Mouse (Mus musculus): ENCODE measurements around the gene Ak2. TPM values are rescaled to one million over a fixed set of nuclear protein-coding genes. Genes with fewer than 3 reads are reported as not detected.

Gene Ak2
- polyA plus RNA-seq, 2 experiments = 127 to 165 TPM

DNA sequence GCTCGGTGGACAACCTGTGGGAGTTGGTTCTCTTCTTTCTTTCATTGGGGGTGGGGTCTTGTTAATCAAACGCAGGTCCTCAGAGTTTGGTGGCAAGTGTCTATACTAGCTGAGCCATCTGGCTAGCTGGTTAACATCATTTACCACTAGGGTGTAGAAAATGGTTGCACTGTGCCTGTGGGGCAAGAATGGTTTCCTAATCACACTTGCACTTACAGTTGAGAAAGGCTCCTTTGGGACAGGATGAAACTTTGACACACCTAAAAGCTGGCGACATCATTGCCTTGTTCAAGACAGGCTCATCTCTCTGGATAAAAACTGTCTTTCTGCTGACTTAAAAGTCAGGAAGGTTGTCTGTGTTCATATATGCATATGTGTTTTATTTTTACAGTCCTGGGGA, 418 bp downstream of the Ak2 start:
- no peak overlapping the region for H3K4me3 ChIP-seq (replicated peaks; ENCODE audit: low read length)
- WGBS = 82% methylated on average over 3 of the region's 3 CpGs
- DNase-seq (ENCODE audit: low spot score) = no peak
- peaks cover 12% of the 10 kb centered on the region for H3K4me1 ChIP-seq (ENCODE audit: control insufficient read depth, insufficient read depth, low read length)
- no peak overlapping the region for H3K27ac ChIP-seq (replicated peaks; ENCODE audit: low read depth, low read length)
- peaks cover 12% of the 10 kb centered on the region; the same call in 1 of the 2 replicates for H3K36me3 ChIP-seq (ENCODE audit: control insufficient read depth, insufficient read depth, low read length)
- H3K27me3 ChIP-seq (ENCODE audit: control insufficient read depth, insufficient read depth, low read length) = no peaks in the 10 kb centered on the region
- no peak overlapping the region for H3K9ac ChIP-seq (ENCODE audit: low read depth, low read length, severe bottlenecking)
- H3K4me2 ChIP-seq (replicated peaks; ENCODE audit: low read depth, low read length, severe bottlenecking) = no peak overlapping the region
- TF ChIP-seq POLR2A (IDR thresholded peaks at IDR 0.05; ENCODE audit: borderline replicate concordance, extremely low read depth, insufficient read depth, insufficient read length) = no peak
- no peaks in the 10 kb centered on the region for H3K9me3 ChIP-seq (ENCODE audit: control insufficient read depth, low read length)
- ATAC-seq (ENCODE audit: low FRiP score, low read depth) = no peak

DNA sequence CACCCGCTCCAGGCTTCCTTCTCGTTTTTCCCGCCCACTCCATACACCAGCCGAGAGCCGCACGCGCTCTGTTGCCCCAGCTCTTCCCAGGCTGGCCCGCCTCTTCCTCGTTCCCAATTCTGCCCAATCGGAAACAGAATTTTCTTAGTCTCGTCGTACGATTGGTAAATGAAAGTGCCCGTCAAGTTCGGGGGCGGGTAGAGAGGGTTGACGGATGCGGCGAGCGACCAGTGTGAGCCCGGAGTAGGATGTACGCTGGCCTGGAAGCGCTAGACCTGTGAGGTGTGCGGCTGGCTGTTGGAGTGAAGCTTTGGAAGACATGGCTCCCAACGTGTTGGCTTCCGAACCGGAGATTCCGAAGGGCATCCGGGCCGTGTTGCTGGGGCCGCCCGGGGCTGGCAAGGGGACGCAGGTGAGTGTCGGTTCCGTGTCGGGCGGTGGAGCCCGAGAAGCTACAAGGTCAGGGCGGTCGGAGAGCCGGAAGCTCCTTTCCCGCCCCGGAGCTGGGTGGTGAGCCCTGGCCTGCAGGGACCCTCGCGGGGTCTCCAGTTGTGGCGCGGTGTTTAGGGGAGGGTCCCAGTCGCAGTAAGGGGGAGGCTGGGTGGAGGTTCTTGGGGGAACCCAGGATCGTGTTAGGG, 1.4 kb downstream of the Ak2 start:
- ATAC-seq (ENCODE audit: low FRiP score, low read depth) = peak; percentile 99
- under 1% methylated on average over 49 of the region's 49 CpGs for WGBS

DNA sequence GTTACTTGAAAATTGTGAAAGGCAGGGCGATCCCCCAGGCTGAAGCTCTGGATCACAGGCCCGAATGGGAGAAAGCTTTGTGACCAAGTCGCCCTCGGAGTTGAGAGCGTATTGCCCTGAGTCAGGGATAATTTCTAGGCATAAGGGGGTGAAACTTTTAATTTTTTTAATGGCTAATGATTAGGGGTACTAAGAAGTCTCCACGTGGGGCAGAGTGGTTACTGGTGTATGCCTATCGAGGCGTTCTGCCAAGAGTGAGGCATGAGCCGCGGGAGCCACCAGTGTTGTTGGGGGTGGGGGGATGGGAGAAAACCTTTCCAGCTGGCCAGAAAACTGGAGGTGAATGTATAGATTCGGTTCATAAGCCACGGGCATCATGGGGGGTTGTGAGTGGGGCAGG, 1.9 kb downstream of the Ak2 start:
- TF ChIP-seq POLR2A (IDR thresholded peaks at IDR 0.05; ENCODE audit: borderline replicate concordance, extremely low read depth, insufficient read depth, insufficient read length) = no peak
- Histone ChIP-seq H3K9me3 (ENCODE audit: control insufficient read depth, low read length) (no peaks in the 10 kb centered on the region), H3K36me3 (ENCODE audit: control insufficient read depth, insufficient read depth, low read length) (peaks cover 12% of the 10 kb centered on the region; the same call in 1 of the 2 replicates), H3K9ac (ENCODE audit: low read depth, low read length, severe bottlenecking) (peak overlapping the region; percentile 80), H3K27me3 (ENCODE audit: control insufficient read depth, insufficient read depth, low read length) (no peaks in the 10 kb centered on the region), H3K4me3 (replicated peaks; ENCODE audit: low read length) (peak overlapping the region; percentile 87), H3K4me1 (ENCODE audit: control insufficient read depth, insufficient read depth, low read length) (peaks cover 20% of the 10 kb centered on the region), H3K4me2 (replicated peaks; ENCODE audit: low read depth, low read length, severe bottlenecking) (peak overlapping the region; percentile 81), H3K27ac (replicated peaks; ENCODE audit: low read depth, low read length) (0 out of 2 replicates have a peak overlapping the region, but pooled peaks have one; percentile 70)
- WGBS = under 1% methylated on average over 12 of the region's 12 CpGs
- ATAC-seq (ENCODE audit: low FRiP score, low read depth) (no peak), DNase-seq (ENCODE audit: low spot score) (peak; percentile 58)

More for the DNA sequence above, 1.4 kb downstream of the Ak2 start:
- peak overlapping the region; percentile 80 for H3K9ac ChIP-seq (ENCODE audit: low read depth, low read length, severe bottlenecking)
- no peaks in the 10 kb centered on the region for H3K27me3 ChIP-seq (ENCODE audit: control insufficient read depth, insufficient read depth, low read length)
- peak overlapping the region; percentile 81 for H3K4me2 ChIP-seq (replicated peaks; ENCODE audit: low read depth, low read length, severe bottlenecking)
- H3K4me1 ChIP-seq (ENCODE audit: control insufficient read depth, insufficient read depth, low read length) = peaks cover 17% of the 10 kb centered on the region
- peak overlapping the region; percentile 87 for H3K4me3 ChIP-seq (replicated peaks; ENCODE audit: low read length)
- H3K9me3 ChIP-seq (ENCODE audit: control insufficient read depth, low read length) = no peaks in the 10 kb centered on the region
- H3K36me3 ChIP-seq (ENCODE audit: control insufficient read depth, insufficient read depth, low read length) = peaks cover 12% of the 10 kb centered on the region; the same call in 1 of the 2 replicates
- TF ChIP-seq POLR2A (IDR thresholded peaks at IDR 0.05; ENCODE audit: borderline replicate concordance, extremely low read depth, insufficient read depth, insufficient read length) = peak; percentile 64; the same call in 1 of the 2 replicates
- DNase-seq (ENCODE audit: low spot score) = peak; percentile 95
- H3K27ac ChIP-seq (replicated peaks; ENCODE audit: low read depth, low read length) = 0 out of 2 replicates have a peak overlapping the region, but pooled peaks have one; percentile 70

DNA sequence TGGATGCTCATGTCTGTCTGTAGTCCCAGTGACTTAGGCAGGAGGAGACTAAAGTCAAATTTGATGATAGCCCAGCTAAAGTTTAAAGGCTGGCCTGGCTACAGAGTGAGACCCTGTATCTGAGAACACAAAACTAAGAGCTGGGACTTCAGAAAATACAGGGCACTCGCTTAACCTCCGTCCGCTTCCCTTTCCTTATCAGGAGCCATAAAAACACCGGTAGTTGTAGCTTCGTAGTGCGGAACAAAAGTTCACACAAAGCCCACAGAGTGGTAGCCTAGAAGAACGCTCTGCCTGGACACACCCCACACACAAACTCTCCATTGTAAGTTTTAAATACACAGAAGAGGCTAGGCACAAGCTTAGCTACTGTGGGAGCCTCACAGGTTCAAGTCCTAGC, 3.5 kb downstream of the Ak2 start:
- no peak for TF ChIP-seq POLR2A (IDR thresholded peaks at IDR 0.05; ENCODE audit: borderline replicate concordance, extremely low read depth, insufficient read depth, insufficient read length)
- no peak overlapping the region for H3K9ac ChIP-seq (ENCODE audit: low read depth, low read length, severe bottlenecking)
- no peak overlapping the region for H3K27ac ChIP-seq (replicated peaks; ENCODE audit: low read depth, low read length)
- no peak overlapping the region for H3K4me2 ChIP-seq (replicated peaks; ENCODE audit: low read depth, low read length, severe bottlenecking)
- ATAC-seq (ENCODE audit: low FRiP score, low read depth) (no peak), DNase-seq (ENCODE audit: low spot score) (no peak)
- H3K9me3 ChIP-seq (ENCODE audit: control insufficient read depth, low read length) = no peaks in the 10 kb centered on the region
- no peaks in the 10 kb centered on the region for H3K27me3 ChIP-seq (ENCODE audit: control insufficient read depth, insufficient read depth, low read length)
- peaks cover 25% of the 10 kb centered on the region for H3K36me3 ChIP-seq (ENCODE audit: control insufficient read depth, insufficient read depth, low read length)
- 78% methylated on average over 7 of the region's 7 CpGs for WGBS
- peaks cover 23% of the 10 kb centered on the region for H3K4me1 ChIP-seq (ENCODE audit: control insufficient read depth, insufficient read depth, low read length)
- H3K4me3 ChIP-seq (replicated peaks; ENCODE audit: low read length) = no peak overlapping the region

DNA sequence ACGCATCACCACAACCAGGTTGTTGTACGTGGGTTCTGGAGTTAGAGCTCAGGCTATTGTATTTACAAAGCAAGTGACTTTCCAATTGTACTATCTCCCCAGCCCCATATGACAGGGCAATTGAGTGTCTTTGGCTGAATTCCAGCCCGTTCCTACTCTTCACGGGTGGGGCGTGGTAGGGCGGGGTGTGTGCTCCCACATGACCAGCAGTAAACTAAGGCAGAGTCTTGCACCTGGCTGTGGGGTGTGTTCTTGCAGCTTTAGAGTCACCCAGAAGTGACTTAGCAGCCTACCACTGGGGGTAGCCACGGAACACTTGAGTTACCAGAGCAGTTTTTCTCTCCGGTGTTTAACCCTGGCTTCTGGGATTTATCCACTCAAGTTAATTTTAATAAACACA, 5.5 kb downstream of the Ak2 start:
- peaks cover 42% of the 10 kb centered on the region for H3K36me3 ChIP-seq (ENCODE audit: control insufficient read depth, insufficient read depth, low read length)
- H3K27ac ChIP-seq (replicated peaks; ENCODE audit: low read depth, low read length) = no peak overlapping the region
- WGBS = 78% methylated on average over 8 of the region's 8 CpGs
- H3K9me3 ChIP-seq (ENCODE audit: control insufficient read depth, low read length) = no peaks in the 10 kb centered on the region
- no peak overlapping the region for H3K4me2 ChIP-seq (replicated peaks; ENCODE audit: low read depth, low read length, severe bottlenecking)
- H3K9ac ChIP-seq (ENCODE audit: low read depth, low read length, severe bottlenecking) = no peak overlapping the region
- H3K4me3 ChIP-seq (replicated peaks; ENCODE audit: low read length) = no peak overlapping the region
- ATAC-seq (ENCODE audit: low FRiP score, low read depth) (no peak), DNase-seq (ENCODE audit: low spot score) (peak; percentile 40)
- peaks cover 23% of the 10 kb centered on the region for H3K4me1 ChIP-seq (ENCODE audit: control insufficient read depth, insufficient read depth, low read length)
- TF ChIP-seq POLR2A (IDR thresholded peaks at IDR 0.05; ENCODE audit: borderline replicate concordance, extremely low read depth, insufficient read depth, insufficient read length) = no peak
- no peaks in the 10 kb centered on the region for H3K27me3 ChIP-seq (ENCODE audit: control insufficient read depth, insufficient read depth, low read length)
